Mouse (Mus musculus) embryonic fibroblast, embryonic 13.5 days (primary cell): ENCODE results near the gene Gm2056.
"Not testable (repeated sequence)": the region's sequence is repeated elsewhere in the genome, so short reads cannot be mapped to it uniquely, and the experiment has no call there.

Source experiments
- CTCF ChIP-seq: IDR thresholded peaks from 2 replicates; pipeline ENCODE4 v1.5.1; 2011; ENCODE audit warnings: mild to moderate bottlenecking, control low read depth, low read length, moderate library complexity, borderline replicate concordance; ENCODE audit not compliant: insufficient read depth
- POLR2A ChIP-seq: IDR thresholded peaks from 2 replicates; pipeline ENCODE4 v1.6.1; 2011; ENCODE audit warnings: low read depth, mild to moderate bottlenecking, control low read depth, low read length, moderate library complexity

GRCm38 (mm10) chr12:88039062-88039461, 12.3 kb downstream of the Gm2056 start:
- not testable (repeated sequence) for TF ChIP-seq CTCF, POLR2A
